In the genomic region with DNA sequence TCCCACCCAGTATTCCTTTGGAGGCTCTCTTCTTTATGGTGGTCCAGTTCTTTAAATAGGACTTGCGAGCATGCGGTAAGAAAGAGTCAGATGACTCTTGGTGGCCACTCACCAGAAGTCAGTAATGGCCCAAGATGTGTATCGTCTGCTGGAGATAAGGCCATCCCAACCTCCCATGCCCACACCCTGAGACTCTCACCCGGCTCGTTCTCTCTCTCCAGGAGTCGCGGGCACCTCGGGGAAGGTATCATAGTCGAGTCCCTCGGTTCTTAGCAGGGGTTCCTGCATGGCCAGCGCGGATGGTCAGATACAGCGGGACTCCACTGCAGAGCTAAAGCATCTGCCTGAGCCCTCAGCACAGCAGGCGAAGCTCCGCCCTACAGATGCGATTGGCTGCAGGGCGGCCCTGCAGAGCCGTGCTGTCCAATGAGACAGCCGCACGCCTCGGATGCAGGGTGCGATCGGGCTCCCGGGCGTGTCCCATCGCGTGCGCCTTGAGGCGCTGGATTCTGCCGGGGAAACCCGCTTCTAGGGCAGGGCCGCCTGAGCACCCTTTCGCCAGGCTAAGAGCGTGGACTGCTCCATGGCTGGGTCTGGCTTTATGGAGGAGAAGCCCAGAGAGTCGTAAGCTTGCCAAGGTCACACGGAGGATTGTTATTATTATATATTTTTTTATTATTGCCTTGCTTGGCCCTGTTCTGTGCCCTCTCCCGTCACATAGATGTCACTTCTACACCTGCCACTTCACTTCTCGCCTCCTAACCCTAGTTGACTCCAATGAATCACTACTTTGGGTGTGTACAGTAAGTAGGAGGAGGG, we compare ENCODE assay signal across 8 mouse cellular contexts. TPM values are rescaled to one million over a fixed set of nuclear protein-coding genes. Genes with fewer than 3 reads are reported as not detected.
DNase-seq lines count a peak whose midpoint lies in the region; ATAC-seq lines count a peak whose summit lies in the region.

A gene (minus strand): TSS at position 381 of the 819 bp plus-strand sequence.

- peak within 1 kb of the TSS; percentile 54 for H3K4me3 ChIP-seq in hindbrain, embryonic 16.5 days (ENCODE audit: low read length)

- WGBS in hindbrain, embryonic 16.5 days, result 2% methylated on average over 38 of the region's 38 CpGs

- DNase-seq in R1 (ENCODE audit: low read depth, low spot score), result peak; percentile 79
- DNase-seq in cerebellum, postnatal 36 days, result peak; percentile 92 to 94
- peak; percentile 81 for DNase-seq in gastrocnemius, adult 18-20 months (ENCODE audit: low spot score)
- peak; percentile 90 for DNase-seq in left cerebral cortex, adult 11 months (ENCODE audit: low spot score)
- DNase-seq in lung, postnatal 4 days, result peak; percentile 91 to 93
- DNase-seq in retina, postnatal 1 day, result peak; percentile 94
- DNase-seq in thymus, postnatal 4 days, result peak; percentile 89

- no peaks in the 10 kb centered on the region for H3K9me3 ChIP-seq in hindbrain, embryonic 16.5 days (ENCODE audit: control insufficient read depth, low read length)

- H3K36me3 ChIP-seq in hindbrain, embryonic 16.5 days (ENCODE audit: control insufficient read depth, insufficient read depth, low read length), result no peaks in the 10 kb centered on the region

- peak within 1 kb of the TSS; percentile 72 for H3K9ac ChIP-seq in hindbrain, embryonic 16.5 days (ENCODE audit: low read depth, low read length)

- ATAC-seq in hindbrain, embryonic 16.5 days, result peak; percentile 99

- H3K27ac ChIP-seq in hindbrain, embryonic 16.5 days (ENCODE audit: low read depth, low read length), result peak within 1 kb of the TSS; percentile 81

- peak within 1 kb of the TSS; percentile 80 for H3K4me2 ChIP-seq in hindbrain, embryonic 16.5 days (ENCODE audit: low read length)

- no peaks in the 10 kb centered on the region for H3K27me3 ChIP-seq in hindbrain, embryonic 16.5 days (replicated peaks; ENCODE audit: control insufficient read depth, insufficient read depth, low read length)

- peaks cover 11% of the 10 kb centered on the region for H3K4me1 ChIP-seq in hindbrain, embryonic 16.5 days (ENCODE audit: control insufficient read depth, insufficient read depth, low read depth, low read length)

RNA-seq across cellular contexts. Expression of the gene that starts here (rescaled TPM):
- total RNA-seq in gastrocnemius, adult 18-20 months (2021), result under 1 TPM in 1 of 2 experiments, not detected in 1; 0.17 TPM
- 18.0 and 21.6 TPM in 2 replicates for polyA plus RNA-seq in hindbrain, embryonic 16.5 days (2015; fragmentation: Nextera tagmentation; extraction: Ambion mirVana)

Comparison
In these comparisons a context has a peak if more than half of its experiments do, and no peak if none do; other contexts are left out.
1. Peak in every context shown above with its lines: DNase-seq, ATAC-seq, H3K4me3 ChIP-seq and H3K27ac ChIP-seq.
2. Peak in DNase-seq in gastrocnemius, adult 18-20 months; RNA of the gene not detected or under 1 TPM.